Mouse (Mus musculus): ENCODE measurements at regions not wholly inside any gene's neighbourhood (a gene's known extent, or its start where the extent isn't known, plus 50 kb on each side); places are given as distances from the start of the nearest gene placed in this dataset.

GRCm38 (mm10) chr15:16566155-16566732 is 162.3 kb upstream of the Cdh9 start:
- Histone ChIP-seq H3K4me3 (no peak overlapping the region), H3K36me3 (ENCODE audit: poor library complexity, severe bottlenecking) (no peaks in the 10 kb centered on the region), H3K9me3 (replicated peaks) (no peaks in the 10 kb centered on the region), H3K27ac (no peak overlapping the region), H3K9ac (no peak overlapping the region), H3K27me3 (no peaks in the 10 kb centered on the region), H3K4me2 (no peak overlapping the region), H3K4me1 (no peaks in the 10 kb centered on the region)
- no peak for ATAC-seq
- 76% methylated on average over 4 of the region's 4 CpGs for WGBS

GRCm38 (mm10) chr15:16566799-16567198 is 161.8 kb upstream of the Cdh9 start:
- no peak for ATAC-seq
- H3K9me3 ChIP-seq (replicated peaks) = no peaks in the 10 kb centered on the region
- H3K4me1 ChIP-seq = no peaks in the 10 kb centered on the region
- H3K4me2 ChIP-seq = no peak overlapping the region
- H3K36me3 ChIP-seq (ENCODE audit: poor library complexity, severe bottlenecking) = no peaks in the 10 kb centered on the region
- H3K9ac ChIP-seq = no peak overlapping the region
- H3K4me3 ChIP-seq = no peak overlapping the region
- H3K27me3 ChIP-seq = no peaks in the 10 kb centered on the region
- H3K27ac ChIP-seq = no peak overlapping the region

GRCm38 (mm10) chr15:16616812-16617211 is 111.7 kb upstream of the Cdh9 start:
- Histone ChIP-seq H3K36me3 (ENCODE audit: poor library complexity, severe bottlenecking) (no peaks in the 10 kb centered on the region), H3K4me1 (no peaks in the 10 kb centered on the region), H3K4me2 (no peak overlapping the region), H3K27ac (no peak overlapping the region), H3K9me3 (replicated peaks) (no peaks in the 10 kb centered on the region), H3K9ac (no peak overlapping the region), H3K27me3 (no peaks in the 10 kb centered on the region), H3K4me3 (no peak overlapping the region)
- no peak for ATAC-seq
- WGBS = 86% methylated on average over 5 of the region's 5 CpGs

- Histone ChIP-seq H3K9ac (no peak overlapping the region), H3K9me3 (replicated peaks) (no peaks in the 10 kb centered on the region), H3K27me3 (no peaks in the 10 kb centered on the region), H3K27ac (no peak overlapping the region), H3K4me3 (no peak overlapping the region), H3K36me3 (ENCODE audit: poor library complexity, severe bottlenecking) (no peaks in the 10 kb centered on the region), H3K4me2 (no peak overlapping the region), H3K4me1 (no peaks in the 10 kb centered on the region)
- 86% methylated on average over 8 of the region's 8 CpGs for WGBS
- no peak for ATAC-seq
Measured at GRCm38 (mm10) chr15:16629341-16630121, 99.0 kb upstream of the Cdh9 start.

- Histone ChIP-seq H3K27ac (no peak overlapping the region), H3K4me3 (no peak overlapping the region), H3K4me2 (no peak overlapping the region), H3K9ac (no peak overlapping the region), H3K36me3 (ENCODE audit: poor library complexity, severe bottlenecking) (no peaks in the 10 kb centered on the region), H3K9me3 (replicated peaks) (no peaks in the 10 kb centered on the region), H3K4me1 (no peaks in the 10 kb centered on the region), H3K27me3 (no peaks in the 10 kb centered on the region)
- 44% methylated on average over 3 of the region's 3 CpGs for WGBS
- no peak for ATAC-seq
Measured at GRCm38 (mm10) chr15:16639631-16640030, 88.9 kb upstream of the Cdh9 start.

- Histone ChIP-seq H3K4me2 (no peak overlapping the region), H3K9me3 (replicated peaks) (no peaks in the 10 kb centered on the region), H3K36me3 (ENCODE audit: poor library complexity, severe bottlenecking) (no peaks in the 10 kb centered on the region), H3K4me3 (no peak overlapping the region), H3K27ac (no peak overlapping the region), H3K27me3 (no peaks in the 10 kb centered on the region), H3K9ac (no peak overlapping the region), H3K4me1 (peaks cover 6% of the 10 kb centered on the region; the same call in 1 of the 2 replicates)
- peak; percentile 72; the same call in 1 of the 2 replicates for ATAC-seq
- 31% methylated on average over 3 of the region's 3 CpGs for WGBS
Measured at GRCm38 (mm10) chr15:16652934-16653669, 75.5 kb upstream of the Cdh9 start.

- no peak overlapping the region for H3K4me3 ChIP-seq
- H3K27me3 ChIP-seq = no peaks in the 10 kb centered on the region
- H3K4me1 ChIP-seq = peaks cover 6% of the 10 kb centered on the region; the same call in 1 of the 2 replicates
- no peaks in the 10 kb centered on the region for H3K36me3 ChIP-seq (ENCODE audit: poor library complexity, severe bottlenecking)
- peak; percentile 33; the same call in 1 of the 2 replicates for ATAC-seq
- H3K27ac ChIP-seq = no peak overlapping the region
- H3K4me2 ChIP-seq = no peak overlapping the region
- no peak overlapping the region for H3K9ac ChIP-seq
- 74% methylated on average over 4 of the region's 4 CpGs for WGBS
- no peaks in the 10 kb centered on the region for H3K9me3 ChIP-seq (replicated peaks)
Measured at GRCm38 (mm10) chr15:16653690-16654089, 74.9 kb upstream of the Cdh9 start.

- no peak overlapping the region for H3K4me2 ChIP-seq
- H3K36me3 ChIP-seq (ENCODE audit: poor library complexity, severe bottlenecking) = no peaks in the 10 kb centered on the region
- no peak overlapping the region for H3K9ac ChIP-seq
- WGBS = 88% methylated on average over 3 of the region's 3 CpGs
- H3K27me3 ChIP-seq = no peaks in the 10 kb centered on the region
- no peak for ATAC-seq
- no peaks in the 10 kb centered on the region for H3K4me1 ChIP-seq
- no peaks in the 10 kb centered on the region for H3K9me3 ChIP-seq (replicated peaks)
- no peak overlapping the region for H3K4me3 ChIP-seq
- no peak overlapping the region for H3K27ac ChIP-seq
Measured at GRCm38 (mm10) chr15:16661226-16661625, 67.3 kb upstream of the Cdh9 start.
